Mouse (Mus musculus) intestine, embryonic 16.5 days (tissue): ENCODE measurements at regions not wholly inside any gene's neighbourhood (a gene's known extent, or its start where the extent isn't known, plus 50 kb on each side); places are given as distances from the start of the nearest gene placed in this dataset.

Experiments
- ATAC-seq: fragments of 200-750 bp; cut with Nextera tagmentation; 2 replicates; pipeline ENCODE4 v1.8.0; 2017; ENCODE audit warnings: moderate TSS enrichment, moderate library complexity
- H3K27ac ChIP-seq: fragments of 300-500 bp; sonication (generic); 2 replicates; pipeline ENCODE4 v1.5.1; 2014; ENCODE audit warnings: mild to moderate bottlenecking, low read length
- H3K27me3 ChIP-seq: fragments of 300-500 bp; sonication (generic); replicated peaks from 2 replicates; pipeline ENCODE4 v1.6.1; 2014; ENCODE audit warnings: low read length, control low read depth, mixed read lengths; ENCODE audit not compliant: control insufficient read depth, insufficient read depth
- H3K36me3 ChIP-seq: fragments of 300-500 bp; sonication (generic); 2 replicates; pipeline ENCODE4 v1.6.1; 2014; ENCODE audit warnings: low read length, control low read depth; ENCODE audit not compliant: control insufficient read depth, insufficient read depth
- H3K4me1 ChIP-seq: fragments of 300-500 bp; sonication (generic); 2 replicates; pipeline ENCODE4 v1.6.1; 2014; ENCODE audit warnings: low read length, control low read depth, mixed read lengths; ENCODE audit not compliant: control insufficient read depth, insufficient read depth
- H3K4me2 ChIP-seq: fragments of 300-500 bp; sonication (generic); 2 replicates; pipeline ENCODE4 v1.6.1; 2014; ENCODE audit warnings: low read depth, low read length, control low read depth
- H3K4me3 ChIP-seq: fragments of 300-500 bp; sonication (generic); 2 replicates; pipeline ENCODE4 v1.5.1; 2014; ENCODE audit warnings: mild to moderate bottlenecking, low read length
- H3K9ac ChIP-seq: fragments of 300-500 bp; sonication (generic); 2 replicates; pipeline ENCODE4 v1.6.1; 2014; ENCODE audit warnings: low read depth, low read length
- H3K9me3 ChIP-seq: fragments of 300-500 bp; sonication (generic); 2 replicates; pipeline ENCODE4 v1.6.1; 2016; ENCODE audit warnings: low read length, control low read depth; ENCODE audit not compliant: control insufficient read depth
- WGBS: fragments of 180-500 bp; shearing (Covaris S2); extraction: QIAGEN DNeasy Blood & Tissue Kit; methylation state at CpG from one replicate; pipeline ENCODE4 v1.1.7; 2014; 5-methylcytosine and 5-hydroxymethylcytosine counted together

DNA sequence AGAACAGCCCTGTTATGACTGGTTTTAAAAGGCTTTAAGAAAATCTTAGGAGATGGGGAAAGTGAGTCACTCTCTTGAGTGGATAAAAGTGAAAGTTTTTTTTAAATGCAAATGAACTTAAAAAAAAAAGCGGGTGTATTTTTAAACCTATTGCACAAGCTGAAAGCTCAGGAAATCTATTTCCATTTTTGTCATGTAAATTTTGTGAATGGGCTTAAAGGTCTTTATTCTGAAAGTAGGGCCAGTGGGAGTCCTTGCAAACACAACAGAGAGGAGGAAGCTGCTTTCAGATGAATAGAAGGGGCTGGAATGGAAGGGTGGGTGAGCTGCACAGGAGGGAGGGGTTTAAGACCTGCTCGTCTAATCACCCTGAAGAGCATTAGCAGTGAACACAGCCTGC, 62.9 kb downstream of the Fam84a start:
- ATAC-seq, result no peak
- Histone ChIP-seq H3K27me3 (no peaks in the 10 kb centered on the region), H3K4me1 (no peaks in the 10 kb centered on the region), H3K9ac (no peak overlapping the region), H3K36me3 (no peaks in the 10 kb centered on the region), H3K27ac (no peak overlapping the region), H3K9me3 (no peaks in the 10 kb centered on the region), H3K4me2 (no peak overlapping the region), H3K4me3 (no peak overlapping the region)
- 43% methylated on average over 2 of the region's 2 CpGs for WGBS

DNA sequence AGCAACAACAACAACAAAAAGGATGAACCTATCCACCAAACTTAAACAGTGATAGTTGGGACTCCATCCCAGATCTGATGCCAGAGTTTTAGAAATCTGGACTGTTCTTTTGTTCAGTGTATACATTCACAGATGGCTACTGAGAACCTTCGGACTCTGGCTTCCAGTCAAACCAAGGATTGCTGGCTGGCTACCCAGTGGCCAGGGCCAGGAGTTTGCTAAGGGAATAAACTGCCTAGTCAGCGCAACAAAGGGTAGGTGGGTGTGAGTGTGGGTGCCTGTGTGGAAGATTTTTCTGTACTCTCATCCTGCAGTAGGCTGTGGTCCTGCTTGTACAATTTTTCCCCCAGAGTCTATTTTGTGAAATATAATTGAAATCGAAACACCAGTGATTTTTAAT, 69.1 kb downstream of the Fam84a start:
- no peak for ATAC-seq
- H3K27ac ChIP-seq, result no peak overlapping the region
- H3K9ac ChIP-seq, result no peak overlapping the region
- H3K4me2 ChIP-seq, result no peak overlapping the region
- H3K4me1 ChIP-seq, result no peaks in the 10 kb centered on the region
- no peak overlapping the region for H3K4me3 ChIP-seq
- no peaks in the 10 kb centered on the region for H3K36me3 ChIP-seq
- 86% methylated on average over 3 of the region's 3 CpGs for WGBS
- no peaks in the 10 kb centered on the region for H3K27me3 ChIP-seq
- H3K9me3 ChIP-seq, result no peaks in the 10 kb centered on the region

- Histone ChIP-seq H3K4me2 (no peak overlapping the region), H3K9ac (no peak overlapping the region), H3K4me3 (no peak overlapping the region), H3K27ac (no peak overlapping the region), H3K4me1 (no peaks in the 10 kb centered on the region), H3K27me3 (no peaks in the 10 kb centered on the region), H3K36me3 (no peaks in the 10 kb centered on the region), H3K9me3 (no peaks in the 10 kb centered on the region)
- peak; percentile 86 for ATAC-seq
- WGBS, result 59% methylated on average over 1 of the region's 1 CpGs
Measured at GRCm38 (mm10) chr12:14079892-14080291, 72.0 kb downstream of the Fam84a start.

DNA sequence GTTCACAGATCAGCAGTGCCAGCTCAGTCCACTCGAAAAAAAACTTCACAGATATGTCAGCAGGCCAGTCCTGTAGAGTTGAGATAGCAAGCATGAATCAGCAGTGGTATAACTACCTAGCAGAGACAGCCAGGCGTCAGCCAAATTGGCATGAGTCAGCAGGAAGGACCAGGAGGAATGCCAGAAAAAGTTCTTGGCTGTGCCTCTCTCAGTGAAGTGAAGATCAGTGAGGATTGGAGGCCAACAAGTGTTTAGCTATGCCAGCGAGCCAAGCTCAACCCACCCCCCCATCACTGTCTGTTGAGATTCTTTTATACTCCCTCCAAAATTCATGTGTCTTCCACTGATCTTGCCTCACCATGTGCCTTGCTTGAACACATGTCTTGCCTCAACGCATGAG, 82.8 kb downstream of the Fam84a start:
- H3K9ac ChIP-seq, result no peak overlapping the region
- no peak overlapping the region for H3K4me2 ChIP-seq
- H3K4me3 ChIP-seq, result no peak overlapping the region
- no peak overlapping the region for H3K27ac ChIP-seq
- 72% methylated on average over 4 of the region's 4 CpGs for WGBS
- H3K27me3 ChIP-seq, result no peaks in the 10 kb centered on the region
- H3K9me3 ChIP-seq, result no peaks in the 10 kb centered on the region
- no peaks in the 10 kb centered on the region for H3K36me3 ChIP-seq
- ATAC-seq, result no peak
- H3K4me1 ChIP-seq, result no peaks in the 10 kb centered on the region

- H3K9ac ChIP-seq, result no peak overlapping the region
- no peaks in the 10 kb centered on the region for H3K27me3 ChIP-seq
- H3K4me2 ChIP-seq, result no peak overlapping the region
- no peaks in the 10 kb centered on the region for H3K4me1 ChIP-seq
- no peak overlapping the region for H3K4me3 ChIP-seq
- H3K27ac ChIP-seq, result no peak overlapping the region
- no peaks in the 10 kb centered on the region for H3K36me3 ChIP-seq
- WGBS, result 43% methylated on average over 3 of the region's 3 CpGs
- ATAC-seq, result peak; percentile 38; the same call in 1 of the 2 replicates
- H3K9me3 ChIP-seq, result no peaks in the 10 kb centered on the region
Measured at GRCm38 (mm10) chr12:14065401-14065800, 86.5 kb downstream of the Fam84a start.

GRCm38 (mm10) chr12:14063276-14063675, 88.6 kb downstream of the Fam84a start:
- no peaks in the 10 kb centered on the region for H3K36me3 ChIP-seq
- no peaks in the 10 kb centered on the region for H3K9me3 ChIP-seq
- H3K4me2 ChIP-seq, result no peak overlapping the region
- H3K27me3 ChIP-seq, result no peaks in the 10 kb centered on the region
- H3K9ac ChIP-seq, result no peak overlapping the region
- no peak overlapping the region for H3K27ac ChIP-seq
- H3K4me1 ChIP-seq, result no peaks in the 10 kb centered on the region
- 75% methylated on average over 4 of the region's 4 CpGs for WGBS
- H3K4me3 ChIP-seq, result no peak overlapping the region
- no peak for ATAC-seq

- Histone ChIP-seq H3K27ac (no peak overlapping the region), H3K27me3 (no peaks in the 10 kb centered on the region), H3K9ac (no peak overlapping the region), H3K9me3 (no peaks in the 10 kb centered on the region), H3K4me2 (no peak overlapping the region), H3K4me3 (no peak overlapping the region), H3K36me3 (no peaks in the 10 kb centered on the region), H3K4me1 (no peaks in the 10 kb centered on the region)
- WGBS, result 59% methylated on average over 4 of the region's 4 CpGs
- ATAC-seq, result no peak
Measured at GRCm38 (mm10) chr12:14056116-14056515, 95.7 kb downstream of the Fam84a start.

GRCm38 (mm10) chr12:14032363-14032762, 119.5 kb downstream of the Fam84a start:
- no peak for ATAC-seq

GRCm38 (mm10) chr12:14015271-14015670, 136.6 kb downstream of the Fam84a start:
- ATAC-seq, result no peak
- Histone ChIP-seq H3K27ac (no peak overlapping the region), H3K4me2 (no peak overlapping the region), H3K4me3 (no peak overlapping the region), H3K9ac (no peak overlapping the region), H3K9me3 (no peaks in the 10 kb centered on the region), H3K36me3 (no peaks in the 10 kb centered on the region), H3K27me3 (no peaks in the 10 kb centered on the region), H3K4me1 (no peaks in the 10 kb centered on the region)

More at GRCm38 (mm10) chr12:14032363-14032762, 119.5 kb downstream of the Fam84a start:
- Histone ChIP-seq H3K27ac (no peak overlapping the region), H3K9me3 (no peaks in the 10 kb centered on the region), H3K36me3 (no peaks in the 10 kb centered on the region), H3K9ac (no peak overlapping the region), H3K4me2 (no peak overlapping the region), H3K4me1 (no peaks in the 10 kb centered on the region), H3K4me3 (no peak overlapping the region), H3K27me3 (no peaks in the 10 kb centered on the region)
- 80% methylated on average over 1 of the region's 1 CpGs for WGBS

DNA sequence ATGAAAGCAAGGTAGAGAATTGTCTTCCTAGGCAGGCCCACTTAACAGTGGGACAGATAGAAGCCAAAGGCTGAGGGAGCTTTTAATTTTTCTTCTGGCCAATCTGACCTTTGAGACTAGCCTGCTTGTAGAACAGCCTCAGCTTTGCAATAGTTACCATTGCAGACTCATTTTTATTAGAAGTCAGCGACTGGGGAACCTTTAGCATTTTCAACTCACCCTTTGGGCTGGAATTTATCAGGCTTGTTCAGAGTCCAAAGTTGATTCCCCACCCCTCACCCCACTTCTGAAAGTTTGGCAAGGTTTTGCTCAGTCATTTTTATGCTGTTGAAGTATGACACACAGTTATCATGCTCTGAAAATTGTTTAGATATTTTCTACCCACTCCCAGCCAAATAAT, 145.9 kb downstream of the Fam84a start:
- Histone ChIP-seq H3K36me3 (no peaks in the 10 kb centered on the region), H3K9me3 (no peaks in the 10 kb centered on the region), H3K4me2 (no peak overlapping the region), H3K4me1 (no peaks in the 10 kb centered on the region), H3K27ac (no peak overlapping the region), H3K9ac (no peak overlapping the region), H3K27me3 (no peaks in the 10 kb centered on the region), H3K4me3 (no peak overlapping the region)
- WGBS, result 61% methylated on average over 1 of the region's 1 CpGs
- no peak for ATAC-seq
